Mouse (Mus musculus) bone marrow macrophage, adult 2 months (primary cell): ENCODE measurements at regions not wholly inside any gene's neighbourhood (a gene's known extent, or its start where the extent isn't known, plus 50 kb on each side); places are given as distances from the start of the nearest gene placed in this dataset.

Source experiments
- CTCF ChIP-seq: IDR thresholded peaks from 2 replicates; pipeline ENCODE4 v1.5.1; 2012; ENCODE audit warnings: low read depth, mild to moderate bottlenecking, low read length, moderate library complexity
- POLR2A ChIP-seq: IDR thresholded peaks from 2 replicates; pipeline ENCODE4 v1.6.1; 2012; ENCODE audit warnings: mild to moderate bottlenecking, low read depth, low read length, borderline replicate concordance

DNA sequence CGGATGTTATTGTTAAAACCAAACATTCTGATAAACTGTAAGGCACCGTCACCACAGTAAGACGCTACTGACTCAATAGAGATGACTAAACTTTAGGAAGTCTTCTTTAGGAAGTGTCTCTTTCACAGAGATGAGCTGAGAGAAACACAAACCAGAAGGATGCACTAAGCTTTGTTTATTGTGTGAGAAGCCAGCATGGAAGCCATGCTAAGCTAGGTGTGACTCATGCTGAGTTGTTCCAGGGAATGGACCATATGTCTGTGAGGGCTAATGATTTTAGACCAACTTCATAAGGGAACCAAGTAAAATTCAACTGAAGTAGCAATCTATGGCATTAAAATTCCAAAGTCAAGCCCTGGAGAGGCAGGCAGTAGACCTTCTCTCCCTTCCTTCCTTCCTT is 364.2 kb downstream of the Rnf144b start:
- TF ChIP-seq POLR2A = no peak
- no peak for TF ChIP-seq CTCF
